Mouse (Mus musculus): ENCODE measurements around the gene Hnrnpa0. TPM values are rescaled to one million over a fixed set of nuclear protein-coding genes. Genes with fewer than 3 reads are reported as not detected.
"Not testable (repeated sequence)": the region's sequence is repeated elsewhere in the genome, so short reads cannot be mapped to it uniquely, and the experiment has no call there.

Hnrnpa0 gene
- polyA plus RNA-seq, 1 experiment from 2014 or later, result 21.7 TPM

GRCm38 (mm10) chr13:58157036-58157435 lies 28.7 kb upstream of the Hnrnpa0 start:
- 15% methylated on average over 8 of the region's 8 CpGs for WGBS (ENCODE audit: insufficient replicate concordance)
- H3K27ac ChIP-seq (ENCODE audit: low read depth, low read length), result no peak overlapping the region
- no peak for ATAC-seq (replicated peaks; ENCODE audit: insufficient number of reproducible peaks, low FRiP score, low TSS enrichment)

GRCm38 (mm10) chr13:58156031-58156430 lies 27.7 kb upstream of the Hnrnpa0 start:
- ATAC-seq (replicated peaks; ENCODE audit: insufficient number of reproducible peaks, low FRiP score, low TSS enrichment), result no peak
- H3K4me1 ChIP-seq (ENCODE audit: control insufficient read depth, insufficient read depth, low read length), result 0 out of 2 replicates have a peak, but pooled peaks cover 7% of the 10 kb centered on the region

More at GRCm38 (mm10) chr13:58157036-58157435, 28.7 kb upstream of the Hnrnpa0 start:
- H3K36me3 ChIP-seq (ENCODE audit: control insufficient read depth, insufficient read depth, low read length), result peaks cover 10% of the 10 kb centered on the region
- peak overlapping the region; percentile 75 for H3K4me2 ChIP-seq
- H3K4me3 ChIP-seq (ENCODE audit: low read depth, low read length), result peak overlapping the region; percentile 71
- H3K4me1 ChIP-seq (ENCODE audit: control insufficient read depth, insufficient read depth, low read length), result 0 out of 2 replicates have a peak, but pooled peaks cover 7% of the 10 kb centered on the region
- H3K9me3 ChIP-seq (replicated peaks; ENCODE audit: control insufficient read depth, low read length), result peaks cover 2% of the 10 kb centered on the region
- H3K27me3 ChIP-seq (ENCODE audit: control insufficient read depth, insufficient read depth, low read length), result no peaks in the 10 kb centered on the region
- H3K9ac ChIP-seq (ENCODE audit: low read depth, low read length), result peak overlapping the region; percentile 59; the same call in 1 of the 2 replicates

GRCm38 (mm10) chr13:58150442-58150841 lies 22.1 kb upstream of the Hnrnpa0 start:
- WGBS (ENCODE audit: insufficient replicate concordance), result 73% methylated on average over 11 of the region's 11 CpGs
- H3K36me3 ChIP-seq (ENCODE audit: control insufficient read depth, insufficient read depth, low read length), result no peaks in the 10 kb centered on the region
- no peak for ATAC-seq (replicated peaks; ENCODE audit: insufficient number of reproducible peaks, low FRiP score, low TSS enrichment)

More at GRCm38 (mm10) chr13:58156031-58156430, 27.7 kb upstream of the Hnrnpa0 start:
- Histone ChIP-seq H3K4me3 (ENCODE audit: low read depth, low read length) (no peak overlapping the region), H3K4me2 (no peak overlapping the region), H3K36me3 (ENCODE audit: control insufficient read depth, insufficient read depth, low read length) (peaks cover 8% of the 10 kb centered on the region), H3K9me3 (replicated peaks; ENCODE audit: control insufficient read depth, low read length) (no peaks in the 10 kb centered on the region), H3K27ac (ENCODE audit: low read depth, low read length) (no peak overlapping the region), H3K9ac (ENCODE audit: low read depth, low read length) (no peak overlapping the region), H3K27me3 (ENCODE audit: control insufficient read depth, insufficient read depth, low read length) (no peaks in the 10 kb centered on the region)
- 86% methylated on average over 2 of the region's 2 CpGs for WGBS (ENCODE audit: insufficient replicate concordance)

GRCm38 (mm10) chr13:58149629-58150028 lies 21.3 kb upstream of the Hnrnpa0 start:
- Histone ChIP-seq H3K4me2 (no peak overlapping the region), H3K27me3 (ENCODE audit: control insufficient read depth, insufficient read depth, low read length) (no peaks in the 10 kb centered on the region), H3K9ac (ENCODE audit: low read depth, low read length) (no peak overlapping the region), H3K4me1 (ENCODE audit: control insufficient read depth, insufficient read depth, low read length) (no peaks in the 10 kb centered on the region; the same call in 1 of the 2 replicates), H3K9me3 (replicated peaks; ENCODE audit: control insufficient read depth, low read length) (no peaks in the 10 kb centered on the region), H3K4me3 (ENCODE audit: low read depth, low read length) (no peak overlapping the region), H3K27ac (ENCODE audit: low read depth, low read length) (no peak overlapping the region), H3K36me3 (ENCODE audit: control insufficient read depth, insufficient read depth, low read length) (no peaks in the 10 kb centered on the region)
- no peak for ATAC-seq (replicated peaks; ENCODE audit: insufficient number of reproducible peaks, low FRiP score, low TSS enrichment)
- 86% methylated on average over 3 of the region's 3 CpGs for WGBS (ENCODE audit: insufficient replicate concordance)

More at GRCm38 (mm10) chr13:58150442-58150841, 22.1 kb upstream of the Hnrnpa0 start:
- Histone ChIP-seq H3K4me1 (ENCODE audit: control insufficient read depth, insufficient read depth, low read length) (no peaks in the 10 kb centered on the region; the same call in 1 of the 2 replicates), H3K9me3 (replicated peaks; ENCODE audit: control insufficient read depth, low read length) (no peaks in the 10 kb centered on the region), H3K27me3 (ENCODE audit: control insufficient read depth, insufficient read depth, low read length) (no peaks in the 10 kb centered on the region), H3K9ac (ENCODE audit: low read depth, low read length) (no peak overlapping the region), H3K4me2 (no peak overlapping the region), H3K27ac (ENCODE audit: low read depth, low read length) (no peak overlapping the region), H3K4me3 (ENCODE audit: low read depth, low read length) (no peak overlapping the region)

- Histone ChIP-seq H3K4me2 (peak overlapping the region; percentile 76), H3K9me3 (replicated peaks; ENCODE audit: control insufficient read depth, low read length) (no peaks in the 10 kb centered on the region), H3K9ac (ENCODE audit: low read depth, low read length) (no peak overlapping the region), H3K27ac (ENCODE audit: low read depth, low read length) (no peak overlapping the region), H3K36me3 (ENCODE audit: control insufficient read depth, insufficient read depth, low read length) (no peaks in the 10 kb centered on the region), H3K4me3 (ENCODE audit: low read depth, low read length) (peak overlapping the region; percentile 44), H3K27me3 (ENCODE audit: control insufficient read depth, insufficient read depth, low read length) (no peaks in the 10 kb centered on the region), H3K4me1 (ENCODE audit: control insufficient read depth, insufficient read depth, low read length) (no peaks in the 10 kb centered on the region; the same call in 1 of the 2 replicates)
- ATAC-seq (replicated peaks; ENCODE audit: insufficient number of reproducible peaks, low FRiP score, low TSS enrichment), result no peak
- WGBS (ENCODE audit: insufficient replicate concordance), result 34% methylated on average over 5 of the region's 5 CpGs
These were observed 20.7 kb upstream of the Hnrnpa0 start for GRCm38 (mm10) chr13:58149033-58149558.

- WGBS (ENCODE audit: insufficient replicate concordance), result 1% methylated on average over 17 of the region's 17 CpGs
- no peaks in the 10 kb centered on the region; the same call in 1 of the 2 replicates for H3K4me1 ChIP-seq (ENCODE audit: control insufficient read depth, insufficient read depth, low read length)
- H3K36me3 ChIP-seq (ENCODE audit: control insufficient read depth, insufficient read depth, low read length), result no peaks in the 10 kb centered on the region
- peak overlapping the region; percentile 76 for H3K4me2 ChIP-seq
- peak; percentile 61; the same call in 1 of the 2 replicates for ATAC-seq (replicated peaks; ENCODE audit: insufficient number of reproducible peaks, low FRiP score, low TSS enrichment)
- H3K27me3 ChIP-seq (ENCODE audit: control insufficient read depth, insufficient read depth, low read length), result no peaks in the 10 kb centered on the region
- H3K27ac ChIP-seq (ENCODE audit: low read depth, low read length), result no peak overlapping the region
- H3K4me3 ChIP-seq (ENCODE audit: low read depth, low read length), result peak overlapping the region; percentile 44
- H3K9me3 ChIP-seq (replicated peaks; ENCODE audit: control insufficient read depth, low read length), result no peaks in the 10 kb centered on the region
- peak overlapping the region; percentile 28 for H3K9ac ChIP-seq (ENCODE audit: low read depth, low read length)
These were observed 20.0 kb upstream of the Hnrnpa0 start for GRCm38 (mm10) chr13:58148256-58148831.

GRCm38 (mm10) chr13:58147760-58148159 lies 19.4 kb upstream of the Hnrnpa0 start:
- Histone ChIP-seq H3K36me3 (ENCODE audit: control insufficient read depth, insufficient read depth, low read length) (no peaks in the 10 kb centered on the region), H3K27me3 (ENCODE audit: control insufficient read depth, insufficient read depth, low read length) (no peaks in the 10 kb centered on the region), H3K4me3 (ENCODE audit: low read depth, low read length) (no peak overlapping the region), H3K27ac (ENCODE audit: low read depth, low read length) (no peak overlapping the region), H3K4me1 (ENCODE audit: control insufficient read depth, insufficient read depth, low read length) (no peaks in the 10 kb centered on the region; the same call in 1 of the 2 replicates), H3K9me3 (replicated peaks; ENCODE audit: control insufficient read depth, low read length) (no peaks in the 10 kb centered on the region), H3K4me2 (no peak overlapping the region), H3K9ac (ENCODE audit: low read depth, low read length) (no peak overlapping the region)
- 76% methylated on average over 1 of the region's 1 CpGs for WGBS (ENCODE audit: insufficient replicate concordance)
- no peak for ATAC-seq (replicated peaks; ENCODE audit: insufficient number of reproducible peaks, low FRiP score, low TSS enrichment)

GRCm38 (mm10) chr13:58146603-58147002 lies 18.2 kb upstream of the Hnrnpa0 start:
- not testable (repeated sequence) for H3K36me3 ChIP-seq (ENCODE audit: control insufficient read depth, insufficient read depth, low read length); H3K27me3 ChIP-seq (ENCODE audit: control insufficient read depth, insufficient read depth, low read length); H3K9me3 ChIP-seq (replicated peaks; ENCODE audit: control insufficient read depth, low read length); H3K9ac ChIP-seq (ENCODE audit: low read depth, low read length); H3K4me3 ChIP-seq (ENCODE audit: low read depth, low read length); H3K4me1 ChIP-seq (ENCODE audit: control insufficient read depth, insufficient read depth, low read length); ATAC-seq (replicated peaks; ENCODE audit: insufficient number of reproducible peaks, low FRiP score, low TSS enrichment); H3K27ac ChIP-seq (ENCODE audit: low read depth, low read length); H3K4me2 ChIP-seq
- 93% methylated on average over 8 of the region's 8 CpGs for WGBS (ENCODE audit: insufficient replicate concordance)

Measured in heart, embryonic 11.5 days (tissue).